ENCODE assay signal across 1 mouse cellular context in genomic region chr4:62397616-62398365, GRCm38 (mm10).
A peak's percentile ranks its signal among the peaks of the same experiment; 100 is the strongest.
TF ChIP-seq lines count a peak whose summit lies in the region.

No protein-coding gene starts in this region.

TF ChIP-seq in MEL, 35 proteins besides CTCF, POLR2A, EP300 and RAD21 (continued from another document):
- TF ChIP-seq ZC3H11A (IDR thresholded peaks at IDR 0.05; ENCODE audit: low read depth, low read length), result no peak
- TF ChIP-seq UBTF (IDR thresholded peaks at IDR 0.05; ENCODE audit: borderline replicate concordance, insufficient read depth, low read depth, low read length), result no peak
- TF ChIP-seq SIN3A (IDR thresholded peaks at IDR 0.05; ENCODE audit: low read length), result no peak
- peak; percentile 67 for TF ChIP-seq GATA1 (IDR thresholded peaks at IDR 0.05; ENCODE audit: low read depth, low read length)
- TF ChIP-seq JUND (IDR thresholded peaks at IDR 0.05; ENCODE audit: low read depth, low read length), result no peak
- no peak for TF ChIP-seq MYC (IDR thresholded peaks at IDR 0.05; ENCODE audit: low read depth, low read length)
- TF ChIP-seq SMC3 (IDR thresholded peaks at IDR 0.05; ENCODE audit: low read depth, low read length), result no peak
- no peak for TF ChIP-seq MYB (IDR thresholded peaks at IDR 0.05; ENCODE audit: low read depth, low read length)
- TF ChIP-seq MAX (IDR thresholded peaks at IDR 0.05; ENCODE audit: low read length), result no peak
- TF ChIP-seq USF1 (IDR thresholded peaks at IDR 0.05; ENCODE audit: low read depth, low read length), result no peak
- no peak for TF ChIP-seq POLR2AphosphoS5 (IDR thresholded peaks at IDR 0.05; ENCODE audit: borderline replicate concordance, low read depth, low read length)
- TF ChIP-seq CHD1 (IDR thresholded peaks at IDR 0.05; ENCODE audit: low read depth, low read length), result no peak
- 0 out of 2 replicates have a peak, but pooled peaks have one; percentile 38 for TF ChIP-seq ETS1 (IDR thresholded peaks at IDR 0.05; ENCODE audit: low read depth, low read length)
TF ChIP-seq in MEL: peak in this region for 4.
